Mouse (Mus musculus) heart, embryonic 15.5 days (tissue): ENCODE data around the gene Cst8. TPM values are rescaled to one million over a fixed set of nuclear protein-coding genes. Genes with fewer than 3 reads are reported as not detected.
A peak's percentile ranks its signal among the peaks of the same experiment; 100 is the strongest.
"Not testable (repeated sequence)": the region's sequence is repeated elsewhere in the genome, so short reads cannot be mapped to it uniquely, and the experiment has no call there.

Source experiments
- ATAC-seq: fragments of 200-750 bp; cut with Nextera tagmentation; replicated peaks from 2 replicates; pipeline ENCODE4 v1.8.0; 2017; ENCODE audit warnings: low read depth, moderate TSS enrichment; ENCODE audit not compliant: insufficient number of reproducible peaks, insufficient read depth, low FRiP score
- H3K27ac ChIP-seq: fragments of 300-500 bp; sonication (generic); 2 replicates; pipeline ENCODE4 v1.5.1; 2015; ENCODE audit warnings: mild to moderate bottlenecking, inconsistent platforms
- H3K27me3 ChIP-seq: fragments of 300-500 bp; sonication (generic); 2 replicates; pipeline ENCODE4 v1.6.1; 2015; ENCODE audit warnings: inconsistent platforms
- H3K36me3 ChIP-seq: fragments of 300-500 bp; sonication (generic); 2 replicates; pipeline ENCODE4 v1.6.1; 2015; ENCODE audit warnings: mild to moderate bottlenecking, inconsistent platforms
- H3K4me1 ChIP-seq: fragments of 300-500 bp; sonication (generic); replicated peaks from 2 replicates; pipeline ENCODE4 v1.6.1; 2015; ENCODE audit warnings: inconsistent platforms
- H3K4me2 ChIP-seq: fragments of 300-500 bp; sonication (generic); 2 replicates; pipeline ENCODE4 v1.6.1; 2015; ENCODE audit warnings: inconsistent platforms, mild to moderate bottlenecking, moderate library complexity
- H3K4me3 ChIP-seq: fragments of 300-500 bp; sonication (generic); 2 replicates; pipeline ENCODE4 v1.5.1; 2015; ENCODE audit warnings: mild to moderate bottlenecking, inconsistent platforms
- H3K9ac ChIP-seq: fragments of 300-500 bp; sonication (generic); 2 replicates; pipeline ENCODE4 v1.6.1; 2015; ENCODE audit warnings: mild to moderate bottlenecking, inconsistent platforms
- H3K9me3 ChIP-seq: fragments of 300-500 bp; sonication (generic); replicated peaks from 2 replicates; pipeline ENCODE4 v1.6.1; 2016; ENCODE audit warnings: inconsistent platforms
- WGBS: fragments of 180-500 bp; shearing (Covaris S2); methylation state at CpG from one replicate; pipeline ENCODE4 v1.1.7; 2015; ENCODE audit warnings: mixed read lengths; 5-methylcytosine and 5-hydroxymethylcytosine counted together
- polyA plus RNA-seq: library from polyadenylated mRNA; unstranded; fragments of >200 nt; fragmentation: Nextera tagmentation; extraction: Ambion mirVana; gene quantifications from 2 replicates; pipeline ENCODE4 v1.2.1, GENCODE M21; 2015

The Cst8 gene
- not detected in 2 replicates for polyA plus RNA-seq

- WGBS: 79% methylated on average over 1 of the region's 1 CpGs
- H3K9me3 ChIP-seq: no peaks in the 10 kb centered on the region
- no peak within 1 kb of the TSS for H3K4me2 ChIP-seq
- H3K27ac ChIP-seq: no peak within 1 kb of the TSS
- no peak for ATAC-seq
- no peak within 1 kb of the TSS for H3K4me3 ChIP-seq
- no peaks in the 10 kb centered on the region for H3K36me3 ChIP-seq
- no peak within 1 kb of the TSS for H3K9ac ChIP-seq
- peaks cover 4% of the 10 kb centered on the region; the same call in 1 of the 2 replicates for H3K4me1 ChIP-seq
- H3K27me3 ChIP-seq: no peaks in the 10 kb centered on the region
These were observed at the start of gene Cst8 for GRCm38 (mm10) chr2:148798485-148798884. Gene Cst8, plus strand, starts transcription at chr2:148798785.

- Histone ChIP-seq H3K27ac (no peak within 1 kb of the TSS), H3K4me3 (no peak within 1 kb of the TSS), H3K4me1 (no peaks in the 10 kb centered on the region), H3K9me3 (no peaks in the 10 kb centered on the region), H3K27me3 (peaks cover 4% of the 10 kb centered on the region; the same call in 1 of the 2 replicates), H3K36me3 (no peaks in the 10 kb centered on the region), H3K4me2 (no peak within 1 kb of the TSS), H3K9ac (no peak within 1 kb of the TSS)
- WGBS: 70% methylated on average over 1 of the region's 1 CpGs
- no peak for ATAC-seq
These were observed 48.5 kb upstream of the Cst8 start, which contains the start of gene Cstl1 for GRCm38 (mm10) chr2:148750058-148750457. Gene Cstl1, plus strand, starts transcription at chr2:148750358.

GRCm38 (mm10) chr2:148751893-148752813 is 46.4 kb upstream of the Cst8 start:
- Histone ChIP-seq H3K4me3 (peak overlapping the region; percentile 43), H3K27ac (no peak overlapping the region), H3K4me1 (no peaks in the 10 kb centered on the region), H3K36me3 (no peaks in the 10 kb centered on the region), H3K9me3 (no peaks in the 10 kb centered on the region), H3K27me3 (peaks cover 4% of the 10 kb centered on the region; the same call in 1 of the 2 replicates), H3K4me2 (peak overlapping the region; percentile 72), H3K9ac (no peak overlapping the region)
- 16% methylated on average over 15 of the region's 15 CpGs for WGBS
- 0 out of 2 replicates have a peak, but pooled peaks have one; percentile 39 for ATAC-seq

GRCm38 (mm10) chr2:148754310-148754846 is 44.2 kb upstream of the Cst8 start:
- H3K4me3 ChIP-seq: no peak overlapping the region
- H3K4me2 ChIP-seq: no peak overlapping the region
- ATAC-seq: no peak
- peaks cover 4% of the 10 kb centered on the region; the same call in 1 of the 2 replicates for H3K27me3 ChIP-seq
- no peak overlapping the region for H3K27ac ChIP-seq
- H3K36me3 ChIP-seq: no peaks in the 10 kb centered on the region
- H3K4me1 ChIP-seq: no peaks in the 10 kb centered on the region
- no peak overlapping the region for H3K9ac ChIP-seq
- no peaks in the 10 kb centered on the region for H3K9me3 ChIP-seq
- WGBS: 52% methylated on average over 1 of the region's 1 CpGs

GRCm38 (mm10) chr2:148763648-148764388 is 34.8 kb upstream of the Cst8 start:
- Histone ChIP-seq H3K9me3 (no peaks in the 10 kb centered on the region), H3K27me3 (no peaks in the 10 kb centered on the region), H3K36me3 (no peaks in the 10 kb centered on the region), H3K4me2 (no peak overlapping the region), H3K27ac (no peak overlapping the region), H3K9ac (no peak overlapping the region), H3K4me1 (no peaks in the 10 kb centered on the region), H3K4me3 (no peak overlapping the region)
- 100% methylated on average over 1 of the region's 1 CpGs for WGBS
- ATAC-seq: no peak

- not testable (repeated sequence) for H3K27me3 ChIP-seq, H3K36me3 ChIP-seq, H3K27ac ChIP-seq, ATAC-seq, H3K4me1 ChIP-seq, H3K4me2 ChIP-seq, H3K4me3 ChIP-seq, H3K9ac ChIP-seq, H3K9me3 ChIP-seq
- WGBS: 71% methylated on average over 4 of the region's 4 CpGs
These were observed 27.2 kb upstream of the Cst8 start, which contains the start of gene Cst11 for GRCm38 (mm10) chr2:148771397-148771796. Gene Cst11, minus strand, starts transcription at chr2:148771497.

GRCm38 (mm10) chr2:148781709-148782108 is 16.9 kb upstream of the Cst8 start, which contains the start of gene 8030411F24Rik:
Gene 8030411F24Rik, plus strand, starts transcription at chr2:148782009.
- no peak for ATAC-seq
- 0% methylated on average over 1 of the region's 1 CpGs for WGBS

GRCm38 (mm10) chr2:148789142-148789541 is 9.4 kb upstream of the Cst8 start, which contains the start of gene Cst12:
Gene Cst12, plus strand, starts transcription at chr2:148789361.
- no peak within 1 kb of the TSS for H3K4me2 ChIP-seq
- H3K27me3 ChIP-seq: no peaks in the 10 kb centered on the region
- no peak for ATAC-seq
- no peaks in the 10 kb centered on the region for H3K9me3 ChIP-seq
- H3K4me3 ChIP-seq: no peak within 1 kb of the TSS
- H3K9ac ChIP-seq: no peak within 1 kb of the TSS
- H3K4me1 ChIP-seq: no peaks in the 10 kb centered on the region
- WGBS: 81% methylated on average over 6 of the region's 6 CpGs
- no peak within 1 kb of the TSS for H3K27ac ChIP-seq
- H3K36me3 ChIP-seq: no peaks in the 10 kb centered on the region

More at GRCm38 (mm10) chr2:148781709-148782108, 16.9 kb upstream of the Cst8 start, which contains the start of gene 8030411F24Rik:
- H3K4me3 ChIP-seq: no peak within 1 kb of the TSS
- H3K27ac ChIP-seq: no peak within 1 kb of the TSS
- no peaks in the 10 kb centered on the region for H3K27me3 ChIP-seq
- H3K9ac ChIP-seq: no peak within 1 kb of the TSS
- no peaks in the 10 kb centered on the region for H3K4me1 ChIP-seq
- H3K9me3 ChIP-seq: no peaks in the 10 kb centered on the region
- H3K4me2 ChIP-seq: no peak within 1 kb of the TSS
- no peaks in the 10 kb centered on the region for H3K36me3 ChIP-seq

- WGBS: 35% methylated on average over 3 of the region's 3 CpGs
- no peak overlapping the region for H3K4me2 ChIP-seq
- ATAC-seq: no peak
These were observed 2.9 kb downstream of the Cst8 start for GRCm38 (mm10) chr2:148801491-148801921.

GRCm38 (mm10) chr2:148806696-148807095 is 8.1 kb downstream of the Cst8 start:
- Histone ChIP-seq H3K9me3 (no peaks in the 10 kb centered on the region), H3K4me2 (no peak overlapping the region), H3K27ac (no peak overlapping the region), H3K27me3 (no peaks in the 10 kb centered on the region), H3K4me1 (peaks cover 1% of the 10 kb centered on the region; the same call in 1 of the 2 replicates), H3K36me3 (no peaks in the 10 kb centered on the region), H3K9ac (no peak overlapping the region), H3K4me3 (no peak overlapping the region)
- no peak for ATAC-seq
- 73% methylated on average over 6 of the region's 6 CpGs for WGBS

More at GRCm38 (mm10) chr2:148801491-148801921, 2.9 kb downstream of the Cst8 start:
- H3K9me3 ChIP-seq: no peaks in the 10 kb centered on the region
- H3K27ac ChIP-seq: peak overlapping the region; percentile 36
- peaks cover 4% of the 10 kb centered on the region; the same call in 1 of the 2 replicates for H3K4me1 ChIP-seq
- H3K27me3 ChIP-seq: no peaks in the 10 kb centered on the region
- no peak overlapping the region for H3K9ac ChIP-seq
- H3K4me3 ChIP-seq: no peak overlapping the region
- no peaks in the 10 kb centered on the region for H3K36me3 ChIP-seq

GRCm38 (mm10) chr2:148819909-148820308 is 21.3 kb downstream of the Cst8 start, which contains the start of gene Cst13:
Gene Cst13, plus strand, starts transcription at chr2:148820081.
- Histone ChIP-seq H3K4me1 (no peaks in the 10 kb centered on the region), H3K27ac (no peak within 1 kb of the TSS), H3K4me2 (no peak within 1 kb of the TSS), H3K27me3 (no peaks in the 10 kb centered on the region), H3K9ac (no peak within 1 kb of the TSS), H3K4me3 (no peak within 1 kb of the TSS), H3K9me3 (no peaks in the 10 kb centered on the region), H3K36me3 (no peaks in the 10 kb centered on the region)
- ATAC-seq: no peak
